ENCODE assay signal across 20 mouse cellular contexts in the genomic region with DNA sequence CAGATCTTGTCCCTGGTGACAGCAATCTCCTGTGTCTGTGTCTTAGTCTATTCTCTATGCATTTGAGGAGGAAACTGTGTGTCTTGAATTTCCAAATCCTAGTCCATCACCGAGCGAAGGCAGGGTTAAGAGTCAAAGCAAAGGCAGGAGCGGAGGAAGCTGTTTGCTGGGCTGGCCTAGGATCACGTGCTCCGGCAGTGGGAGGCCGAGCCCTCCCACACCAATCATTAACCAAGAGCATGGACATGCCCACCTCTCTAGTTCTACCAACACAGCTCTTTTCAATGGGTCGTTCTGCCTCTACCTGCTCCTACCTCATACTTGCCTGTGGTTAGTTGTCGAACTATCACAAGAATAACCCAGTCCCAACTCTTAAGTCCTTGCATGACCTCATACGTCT. TPM values are rescaled to one million over a fixed set of nuclear protein-coding genes. Genes with fewer than 3 reads are reported as not detected.
A peak's percentile ranks its signal among the peaks of the same experiment; 100 is the strongest.
DNase-seq lines count a peak whose midpoint lies in the region; TF ChIP-seq lines count a peak whose summit lies in the region.
"Had no signal": no experiment of that assay in that cellular context is flagged by ENCODE, and none has a peak within 500 bp of the region (broad histone marks: within the 10 kb centered on the region; RNA-seq: fewer than 3 reads in every experiment).

No protein-coding gene starts in this region.

- no peak overlapping the region for H3K27ac ChIP-seq in gastrocnemius, adult 2 months
- H3K27ac ChIP-seq: embryonic facial prominence, embryonic 15.5 days; heart, embryonic 10.5 days; hindbrain, embryonic 10.5 days; liver, embryonic 14.5 days; midbrain, embryonic 13.5 days; neural tube, embryonic 13.5 days had no signal

- DNase-seq in kidney, adult 11 months = peak; percentile 61
- peak; percentile 70 for DNase-seq in kidney, adult 9 months
- peak; percentile 60 to 76 for DNase-seq in kidney, postnatal 25 days
- DNase-seq in yolk sac, embryonic 10.5 days (ENCODE audit: low spot score) = peak; percentile 62
- no peak for DNase-seq in MN1 (ENCODE audit: low spot score)
- DNase-seq in spleen, postnatal 10 days (ENCODE audit: low spot score in 2 of 2) = no peak
- DNase-seq in gastrocnemius, adult 2 months = no peak
- DNase-seq: adrenal gland, postnatal 14 days; forebrain, postnatal 0 days; thymus, adult 2 months had no signal

- no peak for TF ChIP-seq CTCF in gastrocnemius, adult 2 months (IDR thresholded peaks at IDR 0.05)

- intact Hi-C loops in gastrocnemius, adult 2 months (cut with DNase I) = no loop called here

- H3K4me3 ChIP-seq in gastrocnemius, adult 2 months = no peak overlapping the region
- H3K4me3 ChIP-seq: embryonic facial prominence, embryonic 15.5 days; heart, embryonic 10.5 days; hindbrain, embryonic 10.5 days; limb, embryonic 10.5 days; midbrain, embryonic 13.5 days; neural tube, embryonic 13.5 days had no signal

RNA-seq across cellular contexts. Expression of a gene that starts 13.5 kb away (rescaled TPM):
- total RNA-seq in gastrocnemius, adult 2 months (2021) = not detected
- total RNA-seq: adrenal gland, postnatal 14 days; ES-E14; forebrain, postnatal 0 days; layer of hippocampus, adult 8-10 months; left cerebral cortex, adult 18-20 months had no signal

RNA-seq across cellular contexts. Expression of a gene that starts 42.3 kb away (rescaled TPM):
- not detected for total RNA-seq in gastrocnemius, adult 2 months (2021)
- total RNA-seq: adrenal gland, postnatal 14 days; ES-E14; forebrain, postnatal 0 days; layer of hippocampus, adult 8-10 months; left cerebral cortex, adult 18-20 months had no signal

Comparison
In these comparisons a context has a peak if more than half of its experiments do, and no peak if none do; other contexts are left out.
1. DNase-seq: peak in kidney, adult 11 months (single experiment), kidney, adult 9 months (single experiment), kidney, postnatal 25 days (2 of 2) and yolk sac, embryonic 10.5 days (single experiment); none in MN1 (single experiment), spleen, postnatal 10 days (0 of 2) and gastrocnemius, adult 2 months (single experiment).